Mouse (Mus musculus) regulatory T cell (primary cell): ENCODE results near the gene Tpcn2.

Experiments used
- in situ Hi-C: fragments of 300-600 bp; cut with MboI, MseI; formaldehyde crosslinking; loops from one replicate; pipeline ENCODE4 v1.15.1; 2025; ENCODE audit warnings: high pct_unique_total_duplicates

Tpcn2 gene

GRCm38 (mm10) chr7:145242851-145243712 lies 40.7 kb downstream of the Tpcn2 start:
- in situ Hi-C loops: loop anchor here (5.0 kb wide), 2 partner anchors 94 to 306 kb away; partner anchors contain the start of gene Ccnd1

GRCm38 (mm10) chr7:145242028-145242427 lies 41.8 kb downstream of the Tpcn2 start:
- in situ Hi-C loops: loop anchor here (5.0 kb wide), 2 partner anchors 95 to 305 kb away; partner anchors contain the start of gene Ccnd1

GRCm38 (mm10) chr7:145240929-145241328 lies 42.9 kb downstream of the Tpcn2 start:
- in situ Hi-C loops: loop anchor here (5.0 kb wide), 2 partner anchors 96 to 304 kb away; partner anchors contain the start of gene Ccnd1

GRCm38 (mm10) chr7:145239736-145240505 lies 43.9 kb downstream of the Tpcn2 start:
- in situ Hi-C loops: loop anchor here (5.0 kb wide), 2 partner anchors 97 to 303 kb away; partner anchors contain the start of gene Ccnd1

GRCm38 (mm10) chr7:145239145-145239544 lies 44.7 kb downstream of the Tpcn2 start:
- in situ Hi-C loops: no loop called here

- in situ Hi-C loops: no loop called here
Observed at GRCm38 (mm10) chr7:145234841-145235790, 48.7 kb downstream of the Tpcn2 start.

- in situ Hi-C loops: no loop called here
Observed at GRCm38 (mm10) chr7:145231659-145232058, 52.2 kb downstream of the Tpcn2 start.

- in situ Hi-C loops: no loop called here
Observed at GRCm38 (mm10) chr7:145226641-145227040, 57.2 kb downstream of the Tpcn2 start.

- in situ Hi-C loops: no loop called here
Observed at GRCm38 (mm10) chr7:145225626-145226025, 58.2 kb downstream of the Tpcn2 start.

- in situ Hi-C loops: no loop called here
Observed at GRCm38 (mm10) chr7:145221841-145222689, 61.7 kb downstream of the Tpcn2 start.

GRCm38 (mm10) chr7:145221346-145221745 lies 62.5 kb downstream of the Tpcn2 start:
- in situ Hi-C loops: no loop called here

- in situ Hi-C loops: no loop called here
Observed at GRCm38 (mm10) chr7:145219420-145219831, 64.4 kb downstream of the Tpcn2 start.

- in situ Hi-C loops: no loop called here
Observed at GRCm38 (mm10) chr7:145216591-145216990, 67.2 kb downstream of the Tpcn2 start.

- in situ Hi-C loops: no loop called here
Observed at GRCm38 (mm10) chr7:145215476-145215875, 68.3 kb downstream of the Tpcn2 start.

- in situ Hi-C loops: no loop called here
Observed at GRCm38 (mm10) chr7:145211680-145212659, 71.8 kb downstream of the Tpcn2 start.

GRCm38 (mm10) chr7:145210477-145211070 lies 73.2 kb downstream of the Tpcn2 start:
- in situ Hi-C loops: no loop called here

GRCm38 (mm10) chr7:145208006-145208405 lies 75.8 kb downstream of the Tpcn2 start, which contains the start of gene 1810010D01Rik:
Gene 1810010D01Rik (minus strand): TSS chr7:145208119.
- in situ Hi-C loops: no loop called here

GRCm38 (mm10) chr7:145206801-145207200 lies 77.0 kb downstream of the Tpcn2 start:
- in situ Hi-C loops: no loop called here
